Mouse (Mus musculus) naive thymus-derived CD4-positive, alpha-beta T cell, adult 2 months (primary cell): ENCODE measurements around the gene Nav2.

ENCODE experiments used
- DNase-seq: peaks from one replicate; pipeline ENCODE4 v3.0.0-alpha.2; 2011; ENCODE audit warnings: low read depth

Gene Nav2

DNA sequence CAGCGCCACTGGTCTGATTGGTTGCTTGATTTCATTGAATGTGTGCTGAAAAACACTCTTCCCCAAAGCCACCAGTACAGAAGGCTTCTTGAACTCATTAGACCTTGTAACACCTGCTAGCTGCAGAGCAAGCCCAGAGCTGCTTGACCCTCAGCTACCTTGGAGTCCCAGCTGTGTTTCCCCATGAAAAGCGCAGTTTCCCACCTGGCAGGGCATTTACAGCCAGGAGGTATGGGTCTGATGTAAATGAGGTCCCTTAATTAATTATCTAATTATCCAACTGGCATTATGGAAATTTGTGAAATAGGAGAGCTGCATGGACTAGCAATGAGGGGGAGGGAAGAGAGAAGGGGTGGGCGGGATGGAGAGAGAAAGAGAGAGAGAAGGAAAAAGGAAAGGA is 500.7 kb downstream of the Nav2 start:
- no peak for DNase-seq

DNA sequence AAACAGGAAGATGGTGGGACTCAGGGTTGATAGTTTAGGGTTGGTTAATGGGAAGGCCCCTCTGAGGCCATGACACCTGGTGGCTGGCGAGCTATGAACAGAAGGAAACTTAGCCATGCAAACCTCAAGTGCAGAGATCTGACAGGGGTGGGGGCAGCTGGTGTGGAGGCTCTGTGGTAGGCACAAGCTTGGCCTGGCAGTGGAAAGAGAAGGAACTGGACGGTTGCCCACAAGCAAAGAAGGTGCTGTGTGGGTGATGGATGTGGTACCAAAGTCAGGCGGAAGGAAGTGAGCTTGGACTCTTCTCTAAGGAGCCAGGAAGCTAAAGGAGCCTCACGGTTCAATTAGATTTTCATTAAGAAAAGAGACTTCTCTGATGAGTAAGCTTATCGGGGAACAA is 501.7 kb downstream of the Nav2 start:
- no peak for DNase-seq

DNA sequence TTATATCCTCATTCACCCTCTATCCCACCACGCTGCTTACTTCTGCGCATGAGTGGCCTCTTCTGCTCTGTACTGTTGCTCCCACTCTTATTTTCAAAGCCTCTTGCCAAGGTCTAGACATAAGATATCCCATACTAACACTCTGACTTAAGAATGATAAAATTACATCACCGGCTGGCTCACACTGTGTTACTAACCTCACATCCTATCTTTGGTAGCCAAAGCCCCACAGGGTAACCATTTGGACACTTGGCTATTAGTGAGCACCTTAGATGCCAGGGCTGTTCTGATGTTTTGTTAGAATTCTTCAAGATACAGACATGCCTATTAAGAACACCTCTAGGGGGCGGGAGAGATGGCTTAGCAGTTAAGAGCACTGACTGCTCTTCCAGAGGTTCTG is 502.4 kb downstream of the Nav2 start:
- no peak for DNase-seq

DNA sequence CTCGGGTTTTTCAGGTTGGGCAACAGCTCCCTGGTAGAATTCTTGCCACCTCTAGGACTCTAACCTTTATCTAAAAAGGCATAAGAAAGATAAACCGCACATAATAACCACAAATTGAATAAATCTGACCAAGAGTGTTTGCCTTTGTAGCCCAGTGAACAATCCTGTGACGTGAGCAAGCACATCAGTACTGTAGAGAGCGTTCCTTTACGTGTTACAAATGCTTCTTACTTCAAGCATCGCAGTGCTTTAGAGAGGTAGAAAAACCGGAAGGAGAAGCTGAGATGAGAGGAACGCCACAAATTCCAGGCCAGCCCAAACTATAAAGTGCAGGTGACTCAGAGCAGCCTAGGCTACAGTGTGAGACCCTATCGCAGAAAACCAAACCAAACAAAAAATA is 503.3 kb downstream of the Nav2 start:
- no peak for DNase-seq

DNA sequence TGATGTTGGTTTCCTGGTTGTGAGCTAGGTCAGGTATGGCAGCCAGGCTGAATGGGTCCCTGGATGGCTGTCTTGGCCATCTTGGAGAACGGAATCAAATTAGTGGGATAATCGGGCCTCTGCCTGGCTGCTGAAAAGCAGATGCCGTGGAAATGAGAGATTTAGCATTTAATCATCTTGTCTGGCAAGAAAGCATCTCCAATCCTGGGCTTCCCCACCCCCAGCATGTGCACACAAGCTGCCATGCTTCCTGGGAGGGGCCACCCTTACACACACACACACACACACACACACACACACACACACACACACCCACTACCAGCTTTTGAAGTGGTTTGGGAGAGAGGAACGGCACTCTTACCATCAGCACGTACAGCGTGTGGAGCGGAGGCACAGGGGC is 506.6 kb downstream of the Nav2 start:
- DNase-seq, result no peak

DNA sequence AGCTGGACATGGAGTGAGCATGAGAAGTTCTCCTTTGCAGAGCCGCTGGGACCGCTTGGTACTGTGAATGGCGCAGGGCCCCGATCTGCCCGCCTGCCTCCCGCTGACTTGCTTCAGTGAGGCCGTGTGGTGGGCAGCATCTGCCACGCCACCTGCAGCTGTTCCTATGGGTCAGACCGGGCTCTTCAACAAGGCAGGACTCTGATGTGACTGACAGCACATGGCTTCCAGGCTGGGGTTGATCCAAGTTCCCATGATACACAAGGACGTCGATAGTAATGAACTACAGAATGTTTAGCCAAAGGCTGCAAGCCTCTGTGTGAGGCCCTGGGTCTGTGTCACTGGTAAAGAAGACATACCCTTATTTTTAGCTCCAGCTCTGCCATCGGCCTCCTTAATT is 507.2 kb downstream of the Nav2 start:
- no peak for DNase-seq

DNA sequence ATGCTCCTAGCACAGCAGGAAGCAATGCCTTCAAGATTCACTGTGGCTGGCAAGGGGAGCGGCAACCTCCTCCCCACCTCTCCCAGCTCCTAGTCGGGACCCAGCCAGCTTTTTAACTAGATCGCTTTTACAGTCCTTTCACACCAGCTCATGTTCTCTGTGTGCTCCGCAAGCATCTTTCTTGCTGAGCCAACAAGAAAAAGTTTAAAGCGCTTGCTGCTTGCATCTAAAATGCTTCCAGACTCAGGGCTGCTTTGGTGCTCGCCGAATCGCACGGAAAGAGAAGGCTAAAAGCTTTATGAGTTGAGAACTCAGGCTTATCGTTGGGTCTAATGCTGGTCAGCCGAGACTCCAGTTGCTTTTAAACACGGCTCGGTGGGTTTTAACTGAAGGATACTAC is 510.3 kb downstream of the Nav2 start:
- no peak for DNase-seq

DNA sequence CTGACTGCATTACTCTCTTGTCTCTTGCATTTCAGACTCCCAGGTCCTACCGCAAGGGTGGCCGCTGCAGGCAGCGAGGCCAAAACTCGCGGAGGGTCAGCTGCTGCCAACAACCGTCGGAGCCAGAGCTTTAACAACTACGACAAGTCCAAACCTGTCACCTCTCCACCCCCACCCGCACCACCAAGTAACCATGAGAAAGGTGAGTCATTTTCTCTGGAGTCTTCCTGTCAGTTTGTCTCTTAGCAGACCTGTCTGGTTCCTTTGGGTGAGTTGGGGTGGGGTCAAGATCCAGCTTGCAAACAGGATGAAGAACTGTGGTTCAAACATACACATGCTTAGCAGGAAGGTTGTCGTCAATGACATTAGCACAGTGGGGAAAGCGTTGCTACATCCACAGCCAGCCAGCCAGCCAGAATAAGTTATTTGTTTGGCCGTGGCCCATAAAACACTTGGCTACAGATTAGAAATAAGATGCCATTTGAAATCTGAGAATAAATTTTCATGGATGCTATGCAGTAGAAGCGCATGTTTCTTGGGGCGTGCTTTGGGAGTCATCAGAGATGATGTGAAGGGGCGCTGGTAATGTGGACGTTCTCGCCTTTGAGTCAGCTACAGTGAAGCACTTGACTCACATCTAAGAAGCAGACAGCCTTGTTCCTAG is 511.8 kb downstream of the Nav2 start:
- DNase-seq, result peak; percentile 39

DNA sequence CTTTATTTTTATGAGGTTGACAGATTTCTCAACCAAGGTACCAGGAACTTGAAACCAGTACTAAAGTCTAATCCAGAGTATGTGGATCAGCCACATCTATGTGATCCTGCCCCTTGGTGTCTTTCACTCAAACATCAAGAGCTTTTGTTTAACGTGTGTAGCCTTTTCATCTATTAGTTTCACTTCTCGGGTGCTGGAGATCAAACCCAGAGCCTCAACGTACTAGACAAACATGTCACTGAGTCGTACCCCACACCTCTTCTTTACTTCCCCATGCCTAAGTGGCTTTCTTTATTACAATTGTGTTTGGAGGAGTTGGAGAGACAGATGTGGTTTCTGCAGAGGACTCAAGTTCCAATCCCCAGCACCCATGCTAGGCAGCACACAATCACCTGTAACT is 512.7 kb downstream of the Nav2 start:
- DNase-seq, result peak; percentile 75

DNA sequence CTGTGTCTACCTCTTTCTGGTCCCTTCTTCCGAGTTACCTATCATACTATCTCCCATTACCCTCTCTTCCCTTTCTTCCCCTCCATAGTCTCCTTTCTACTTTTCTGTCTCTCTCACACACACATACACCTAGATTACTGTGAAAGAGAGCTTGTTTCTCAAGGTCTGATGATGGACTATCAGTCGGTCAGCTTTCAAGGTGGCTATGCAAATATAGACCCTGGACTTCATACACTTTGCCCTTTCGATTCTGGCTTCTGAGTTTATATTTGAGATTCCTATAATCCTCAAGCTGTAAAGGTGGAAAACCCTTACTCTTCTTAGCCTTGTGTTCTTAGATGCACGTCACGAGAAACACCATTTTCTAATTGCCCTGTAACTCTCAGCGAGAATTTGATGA is 515.4 kb downstream of the Nav2 start:
- no peak for DNase-seq

DNA sequence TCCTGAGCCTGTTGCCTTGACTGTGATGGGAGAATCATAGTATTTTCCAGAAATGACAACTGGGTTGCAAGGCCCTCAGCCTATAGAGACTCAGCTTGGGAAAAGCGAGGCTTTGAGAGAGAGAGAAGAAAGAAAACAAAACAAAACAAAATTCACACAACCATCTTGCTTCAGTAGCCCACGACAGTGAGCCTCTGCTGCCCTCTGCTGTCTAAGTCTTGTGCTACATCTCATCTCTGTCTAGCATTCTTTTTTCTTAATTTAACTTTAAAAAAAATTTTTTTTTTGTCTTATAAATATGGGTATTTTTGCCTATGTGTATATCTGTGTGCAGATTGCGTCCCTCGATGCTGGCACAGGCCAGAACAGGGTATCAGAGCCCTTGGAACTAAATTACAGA is 517.5 kb downstream of the Nav2 start:
- DNase-seq, result peak; percentile 84

DNA sequence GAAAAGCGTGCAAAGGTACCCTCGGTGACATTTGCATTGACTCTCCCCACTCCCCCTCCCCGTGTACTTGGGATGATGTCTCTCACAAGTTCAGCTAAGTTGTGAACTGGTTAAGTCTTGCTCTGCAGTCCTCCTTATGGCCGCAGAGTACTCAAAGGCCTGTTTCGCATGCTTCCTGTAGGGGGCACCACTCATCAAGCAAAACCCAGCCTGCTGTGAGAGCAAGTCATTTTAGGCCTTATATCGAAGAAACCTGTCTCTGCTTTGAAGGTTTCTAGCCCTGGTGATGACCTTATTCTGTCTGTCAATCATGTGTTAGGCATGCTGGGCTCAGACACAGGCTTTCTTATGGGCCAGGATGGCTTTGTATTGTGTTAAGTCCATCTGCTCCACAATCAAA is 519.3 kb downstream of the Nav2 start:
- peak; percentile 69 for DNase-seq

DNA sequence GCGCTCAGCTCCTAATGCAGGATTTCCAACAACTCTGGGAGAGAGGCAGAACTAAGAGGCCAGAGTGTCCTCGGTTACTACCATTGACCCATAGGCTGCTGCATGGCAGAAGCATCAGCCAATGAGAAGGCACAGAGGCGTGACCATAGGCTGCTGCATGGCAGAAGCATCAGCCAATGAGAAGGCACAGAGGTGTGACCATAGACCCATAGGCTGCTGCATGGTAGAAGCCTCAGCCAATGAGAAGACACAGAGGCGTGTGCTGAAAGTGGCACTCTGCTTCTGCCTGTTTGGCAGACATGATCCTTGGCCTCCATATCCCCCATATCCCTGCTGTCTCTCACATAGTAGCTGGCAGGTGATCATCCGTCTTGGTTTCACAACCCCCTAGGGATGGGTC is 520.4 kb downstream of the Nav2 start:
- peak; percentile 41 for DNase-seq

DNA sequence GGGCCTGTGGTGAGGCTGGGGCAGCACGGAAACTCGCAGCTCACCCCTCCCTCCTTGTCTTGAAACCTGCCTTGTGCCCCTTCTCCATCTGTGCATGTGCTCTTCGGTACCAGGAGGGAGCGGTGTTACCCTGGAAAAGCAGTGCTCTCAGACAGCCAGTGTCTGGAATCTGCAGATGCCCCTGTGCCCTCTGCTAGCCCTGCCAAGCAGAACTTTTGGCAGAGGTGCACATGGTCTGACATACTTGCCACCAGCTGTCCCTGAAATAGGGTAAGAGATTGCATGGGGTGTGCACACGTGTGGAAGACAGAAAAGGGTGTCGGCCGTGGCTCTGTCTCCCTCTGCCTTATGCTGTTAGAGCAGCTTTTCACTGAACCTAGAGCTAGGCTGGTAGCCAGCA is 522.3 kb downstream of the Nav2 start:
- no peak for DNase-seq

DNA sequence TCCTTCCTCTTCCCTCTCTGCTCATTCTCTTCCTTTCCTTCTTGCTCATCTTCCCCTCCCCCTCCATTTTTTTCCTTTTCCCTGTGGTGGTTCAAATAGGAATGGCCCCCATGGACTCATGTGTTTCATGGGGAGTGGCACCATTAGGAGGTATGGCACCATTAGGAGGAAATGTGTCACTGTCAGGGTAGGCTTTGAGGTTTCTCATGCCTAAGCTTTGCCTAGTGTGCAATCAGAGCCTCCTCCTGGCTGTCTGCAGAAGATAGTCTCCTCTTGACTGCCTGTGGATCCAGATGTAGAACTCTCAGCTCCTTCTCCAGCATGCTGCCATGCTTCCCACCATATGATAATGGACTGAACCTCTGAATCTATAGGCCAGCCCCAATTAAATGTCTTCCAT is 525.4 kb downstream of the Nav2 start:
- DNase-seq, result no peak

DNA sequence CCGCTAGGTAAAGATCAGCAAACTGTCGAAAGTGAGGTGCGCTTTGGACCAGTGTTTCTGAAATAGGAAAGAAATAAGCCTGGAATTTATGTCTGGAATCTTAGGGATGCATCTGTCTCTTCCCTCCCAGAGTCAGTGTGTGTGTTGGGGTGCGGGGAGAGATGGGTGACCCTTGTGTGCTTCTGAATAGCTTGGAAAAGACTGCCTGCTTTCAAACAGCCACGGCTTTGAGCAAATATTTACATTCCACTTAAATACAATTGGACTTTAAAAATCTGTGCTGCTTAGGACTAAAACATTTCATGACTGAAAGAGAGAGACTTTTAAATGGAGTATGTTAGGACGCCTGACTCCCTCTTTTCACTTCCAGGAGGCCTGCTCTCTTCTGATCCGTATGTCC is 528.0 kb downstream of the Nav2 start:
- no peak for DNase-seq

DNA sequence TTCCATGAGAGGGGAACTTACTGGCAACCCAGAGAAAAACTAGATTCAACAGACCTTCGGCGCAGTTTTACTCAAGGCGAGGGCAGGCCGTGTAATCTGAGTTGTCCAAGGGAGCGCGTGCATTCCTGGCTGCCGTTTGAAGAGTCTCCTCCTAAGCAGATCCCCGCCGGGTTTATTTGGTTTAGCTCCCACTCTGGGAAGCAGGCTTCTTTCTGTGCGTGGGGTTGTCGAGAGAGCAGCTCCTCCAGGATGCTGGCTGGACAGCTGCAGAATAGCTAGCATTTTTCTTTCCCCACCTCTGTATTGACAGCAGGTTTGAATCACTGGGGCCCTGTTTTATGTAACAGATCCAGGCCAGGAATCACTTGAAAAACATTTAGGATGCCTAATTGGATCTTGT is 529.4 kb downstream of the Nav2 start:
- DNase-seq, result no peak

DNA sequence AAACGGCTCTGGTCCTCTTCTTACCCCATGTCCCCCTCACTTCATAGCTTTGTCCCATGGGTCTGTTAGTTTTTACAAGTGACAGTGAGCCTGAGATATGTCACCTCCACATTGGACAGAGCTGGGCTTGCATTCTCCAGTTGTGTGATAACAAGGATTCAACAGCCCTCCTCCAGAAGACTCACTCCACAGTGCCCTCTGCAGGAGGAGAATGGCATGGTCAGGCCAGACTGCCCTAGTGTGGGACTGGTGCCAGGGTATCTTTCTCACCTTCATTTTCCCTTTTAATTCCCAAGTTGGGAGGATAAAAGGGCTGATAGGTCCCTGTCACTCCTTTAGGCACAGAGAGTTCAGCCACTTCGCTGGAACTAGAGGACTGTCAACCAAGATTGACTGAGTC is 530.6 kb downstream of the Nav2 start:
- DNase-seq, result peak; percentile 54

DNA sequence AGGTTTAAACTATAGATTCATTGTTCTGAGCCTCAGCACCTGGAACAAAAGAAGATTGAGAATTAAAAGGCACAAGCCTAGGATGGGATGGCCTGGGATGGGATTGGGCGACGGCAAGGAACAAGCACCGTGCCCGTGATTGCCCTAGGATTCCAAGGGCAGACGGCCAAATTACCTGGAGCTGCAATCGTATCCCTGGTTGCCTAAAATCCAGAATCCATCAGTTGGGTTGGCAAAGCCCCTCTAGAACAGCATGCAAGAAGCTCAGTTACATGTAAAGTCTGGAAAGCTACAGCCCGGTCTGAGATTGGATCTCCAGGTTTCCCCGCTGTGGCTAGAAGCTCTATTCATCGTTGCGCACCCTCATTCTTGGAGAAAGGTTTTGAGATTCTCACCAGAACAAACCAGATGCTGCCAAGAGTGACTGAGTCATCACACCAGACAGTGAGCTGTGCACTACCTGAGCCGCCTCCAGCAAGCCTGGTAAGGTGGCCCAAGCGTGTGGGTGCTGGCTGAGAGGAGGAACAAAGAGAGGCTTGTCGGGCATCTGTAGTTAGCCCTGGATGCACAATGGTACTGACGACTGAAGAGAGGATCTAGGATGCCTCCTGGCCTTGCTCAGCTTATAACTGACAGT is 531.9 kb downstream of the Nav2 start:
- DNase-seq, result no peak

DNA sequence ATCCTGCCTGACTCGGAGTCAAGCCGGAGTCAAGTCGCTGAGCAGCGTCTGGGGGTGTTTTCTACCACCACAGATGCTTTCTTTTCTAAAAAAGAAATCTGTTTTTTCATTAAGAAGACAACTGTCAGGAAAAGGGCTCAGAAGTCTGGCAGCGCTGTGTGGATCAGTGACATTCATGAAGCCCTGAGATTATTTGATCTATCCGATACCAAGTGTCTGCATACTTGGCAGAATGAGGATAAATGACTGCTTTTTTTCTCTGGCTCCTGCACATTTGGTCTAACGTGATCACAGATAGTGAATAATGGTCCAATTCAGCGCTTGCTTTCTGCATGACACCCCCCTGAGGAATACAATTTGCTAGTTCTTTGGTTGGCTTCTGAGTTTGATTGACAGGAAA is 533.7 kb downstream of the Nav2 start:
- no peak for DNase-seq

DNA sequence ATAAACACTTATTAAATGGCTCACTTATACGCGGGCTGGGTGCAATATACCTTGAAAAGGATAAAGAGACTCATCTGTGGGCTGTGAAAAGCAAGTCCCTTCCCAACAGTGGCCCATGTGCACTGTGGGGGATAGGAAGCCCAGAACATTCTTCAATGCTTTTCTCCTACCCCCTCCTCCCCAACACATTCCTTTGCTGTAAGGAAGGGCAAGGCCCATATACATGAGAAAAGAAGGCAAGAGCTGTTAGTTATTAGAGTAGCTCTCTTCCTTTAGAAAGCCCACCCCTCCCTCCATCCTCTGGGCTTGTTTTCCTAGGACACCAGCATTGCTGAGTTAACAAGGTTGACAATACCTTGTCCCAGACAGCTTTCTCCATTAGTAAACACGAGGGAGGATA is 540.1 kb downstream of the Nav2 start:
- DNase-seq, result no peak

DNA sequence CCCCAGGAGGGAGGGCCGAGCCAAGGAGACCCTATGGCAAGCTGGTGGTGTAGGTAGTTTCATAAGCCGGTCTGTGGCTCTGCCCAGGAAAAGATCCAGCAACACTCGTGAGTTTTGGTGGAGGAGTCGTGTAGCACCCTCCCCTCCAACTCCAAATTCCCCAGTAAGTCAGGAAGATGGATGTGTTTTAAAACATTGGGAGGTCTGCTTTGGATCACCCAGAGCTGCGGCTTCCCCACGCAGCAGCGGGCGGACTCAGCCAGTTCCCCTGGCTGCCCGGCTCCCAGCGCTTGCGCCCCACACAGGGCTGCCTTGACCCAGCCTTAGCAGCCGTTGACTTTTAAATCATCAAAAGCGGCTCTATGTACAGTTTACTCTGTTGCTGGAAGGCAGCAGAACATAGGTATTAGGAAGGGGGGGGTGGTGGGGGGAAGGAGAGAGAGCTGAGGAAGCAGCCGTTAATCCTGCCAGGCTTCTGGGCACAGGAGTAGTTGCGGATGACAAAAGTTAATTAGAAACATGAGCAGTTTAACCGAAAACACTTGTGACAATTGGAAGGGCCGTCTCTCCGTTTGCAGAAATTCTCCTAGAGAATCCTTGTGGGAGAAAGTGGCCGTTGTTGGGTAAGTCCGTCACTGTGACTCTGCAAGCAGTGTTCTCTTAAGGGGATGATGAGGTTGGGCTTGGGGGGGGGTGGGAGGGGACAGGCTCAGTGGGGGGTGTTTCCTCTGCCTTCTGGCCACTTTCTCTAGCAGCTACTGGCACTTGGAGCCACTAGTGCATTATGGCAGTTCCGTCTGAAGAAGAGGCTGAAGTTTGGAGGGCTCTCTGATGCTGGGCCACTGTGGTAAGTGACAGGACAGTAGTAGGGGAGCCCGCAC is 542.0 kb downstream of the Nav2 start:
- no peak for DNase-seq

DNA sequence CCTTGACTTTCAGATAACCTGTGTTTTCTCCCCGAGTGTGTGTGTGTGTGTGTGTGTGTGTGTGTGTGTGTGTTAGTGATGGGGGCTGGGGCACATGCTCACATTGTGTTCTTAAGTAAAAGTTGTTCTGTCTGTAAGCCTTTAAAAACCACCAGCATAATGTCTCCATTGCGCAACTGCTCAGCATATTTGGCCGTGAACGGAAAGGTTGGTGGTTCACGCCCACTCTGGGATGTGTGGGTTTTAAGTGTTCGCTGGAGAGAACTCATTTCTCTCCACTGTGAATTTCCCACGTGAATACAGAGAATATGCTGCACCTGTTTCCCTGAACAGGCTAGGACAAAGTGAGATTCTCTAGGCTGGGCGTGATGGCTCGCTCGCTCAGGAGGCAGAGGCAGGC is 542.7 kb downstream of the Nav2 start:
- DNase-seq, result no peak
